Mouse (Mus musculus) liver, embryonic 13.5 days (tissue): Measurements from ENCODE around the gene Slc22a5. TPM values are rescaled to one million over a fixed set of nuclear protein-coding genes. Genes with fewer than 3 reads are reported as not detected.
"Not testable (repeated sequence)": the region's sequence is repeated elsewhere in the genome, so short reads cannot be mapped to it uniquely, and the experiment has no call there.

Experiments
- ATAC-seq: fragments of 200-750 bp; cut with Nextera tagmentation; 2 replicates; pipeline ENCODE4 v1.8.0; 2017; ENCODE audit warnings: low read depth, mild to moderate bottlenecking, moderate number of reproducible peaks, moderate library complexity
- DNase-seq: peaks from one replicate; pipeline ENCODE4 v3.0.0; 2022
- H3K27ac ChIP-seq: fragments of 300-500 bp; sonication (generic); 2 replicates; pipeline ENCODE4 v1.5.1; 2015; ENCODE audit warnings: moderate library complexity, mild to moderate bottlenecking, inconsistent platforms
- H3K27me3 ChIP-seq: fragments of 300-500 bp; sonication (generic); 2 replicates; pipeline ENCODE4 v1.6.1; 2015; ENCODE audit warnings: mild to moderate bottlenecking, inconsistent platforms
- H3K36me3 ChIP-seq: fragments of 300-500 bp; sonication (generic); 2 replicates; pipeline ENCODE4 v1.6.1; 2015; ENCODE audit warnings: mild to moderate bottlenecking, inconsistent platforms
- H3K4me1 ChIP-seq: fragments of 300-500 bp; sonication (generic); replicated peaks from 2 replicates; pipeline ENCODE4 v1.6.1; 2015; ENCODE audit warnings: inconsistent platforms
- H3K4me2 ChIP-seq: fragments of 300-500 bp; sonication (generic); 2 replicates; pipeline ENCODE4 v1.6.1; 2015; ENCODE audit warnings: inconsistent platforms, mild to moderate bottlenecking, moderate library complexity
- H3K4me3 ChIP-seq: fragments of 300-500 bp; sonication (generic); replicated peaks from 2 replicates; pipeline ENCODE4 v1.5.1; 2015; ENCODE audit warnings: mild to moderate bottlenecking, inconsistent platforms
- H3K9ac ChIP-seq: fragments of 300-500 bp; sonication (generic); 2 replicates; pipeline ENCODE4 v1.6.1; 2015; ENCODE audit warnings: mild to moderate bottlenecking, inconsistent platforms
- H3K9me3 ChIP-seq: fragments of 300-500 bp; sonication (generic); replicated peaks from 2 replicates; pipeline ENCODE4 v1.6.1; 2016; ENCODE audit warnings: inconsistent platforms
- WGBS: fragments of 180-500 bp; shearing (Covaris S2); methylation state at CpG from one replicate; pipeline ENCODE4 v1.1.7; 2015; ENCODE audit not compliant: insufficient replicate concordance; 5-methylcytosine and 5-hydroxymethylcytosine counted together
- polyA plus RNA-seq: library from polyadenylated mRNA; unstranded; fragments of >200 nt; fragmentation: Nextera tagmentation; extraction: Ambion mirVana; gene quantifications from 2 replicates; pipeline ENCODE4 v1.2.1, GENCODE M21; 2015

Slc22a5 gene
- 2.4 and 3.2 TPM in 2 replicates for polyA plus RNA-seq

GRCm38 (mm10) chr11:53891505-53892451 is at the start of gene Slc22a5:
Gene Slc22a5 (minus strand): TSS chr11:53891660.
- 2% methylated on average over 55 of the region's 63 CpGs for WGBS
- ATAC-seq, result peak; percentile 98
- H3K27ac ChIP-seq, result peak within 1 kb of the TSS; percentile 78

GRCm38 (mm10) chr11:53931944-53932318 is 40.5 kb upstream of the Slc22a5 start:
- H3K4me2 ChIP-seq, H3K36me3 ChIP-seq, H3K9ac ChIP-seq, H3K27me3 ChIP-seq, ATAC-seq, H3K27ac ChIP-seq, H3K4me3 ChIP-seq, H3K9me3 ChIP-seq, H3K4me1 ChIP-seq, DNase-seq: not testable (repeated sequence)
- WGBS, result 61% methylated on average over 4 of the region's 4 CpGs

More at GRCm38 (mm10) chr11:53891505-53892451, at the start of gene Slc22a5:
- peak within 1 kb of the TSS; percentile 97 for H3K4me2 ChIP-seq
- peak within 1 kb of the TSS; percentile 72 for H3K4me3 ChIP-seq
- peaks cover 45% of the 10 kb centered on the region for H3K4me1 ChIP-seq
- no peaks in the 10 kb centered on the region for H3K9me3 ChIP-seq
- no peaks in the 10 kb centered on the region for H3K36me3 ChIP-seq
- peak within 1 kb of the TSS; percentile 84 for H3K9ac ChIP-seq
- DNase-seq, result peak; percentile 99
- no peaks in the 10 kb centered on the region for H3K27me3 ChIP-seq

GRCm38 (mm10) chr11:53931091-53931943 is 39.9 kb upstream of the Slc22a5 start:
- DNase-seq (peak; percentile 13), ATAC-seq (no peak)
- H3K4me2 ChIP-seq, result no peak overlapping the region
- no peaks in the 10 kb centered on the region for H3K4me1 ChIP-seq
- no peaks in the 10 kb centered on the region for H3K36me3 ChIP-seq
- no peak overlapping the region for H3K9ac ChIP-seq
- H3K27me3 ChIP-seq, result no peaks in the 10 kb centered on the region
- no peak overlapping the region for H3K4me3 ChIP-seq
- H3K9me3 ChIP-seq, result no peaks in the 10 kb centered on the region
- no peak overlapping the region for H3K27ac ChIP-seq
- 27% methylated on average over 17 of the region's 17 CpGs for WGBS

GRCm38 (mm10) chr11:53929741-53930140 is 38.3 kb upstream of the Slc22a5 start:
- no peaks in the 10 kb centered on the region for H3K36me3 ChIP-seq
- 59% methylated on average over 3 of the region's 3 CpGs for WGBS
- H3K9me3 ChIP-seq, result no peaks in the 10 kb centered on the region
- DNase-seq (no peak), ATAC-seq (no peak)
- no peaks in the 10 kb centered on the region for H3K27me3 ChIP-seq
- H3K9ac ChIP-seq, result no peak overlapping the region
- H3K4me2 ChIP-seq, result no peak overlapping the region
- H3K27ac ChIP-seq, result no peak overlapping the region
- H3K4me1 ChIP-seq, result no peaks in the 10 kb centered on the region
- H3K4me3 ChIP-seq, result no peak overlapping the region

- no peaks in the 10 kb centered on the region for H3K36me3 ChIP-seq
- 57% methylated on average over 3 of the region's 3 CpGs for WGBS
- ATAC-seq (no peak), DNase-seq (no peak)
- no peaks in the 10 kb centered on the region for H3K9me3 ChIP-seq
- no peaks in the 10 kb centered on the region for H3K27me3 ChIP-seq
- no peak overlapping the region for H3K27ac ChIP-seq
- no peak overlapping the region for H3K9ac ChIP-seq
- H3K4me3 ChIP-seq, result no peak overlapping the region
- no peak overlapping the region for H3K4me2 ChIP-seq
- H3K4me1 ChIP-seq, result no peaks in the 10 kb centered on the region
Observed at GRCm38 (mm10) chr11:53928585-53928984, 37.1 kb upstream of the Slc22a5 start.

DNA sequence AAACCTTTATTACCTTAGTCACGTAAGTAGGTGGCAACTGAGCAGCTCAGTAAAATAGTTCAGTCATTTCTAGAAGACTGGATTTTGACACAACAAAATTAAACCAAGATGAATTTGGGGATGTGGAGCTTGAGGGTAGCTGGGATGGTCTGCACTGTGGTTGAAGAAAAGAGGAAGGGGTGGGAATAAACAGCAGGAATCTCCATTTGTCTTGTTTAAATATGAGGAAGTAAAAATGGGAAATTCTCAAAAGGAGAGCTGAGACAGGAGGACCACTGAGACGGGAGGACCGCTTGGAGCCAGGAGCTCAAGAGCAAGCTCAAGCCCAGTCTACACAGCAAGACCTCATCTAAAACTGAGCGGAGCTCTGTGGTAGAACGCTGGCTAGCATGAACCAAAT is 34.8 kb upstream of the Slc22a5 start:
- ATAC-seq, result no peak
- Histone ChIP-seq H3K27me3 (no peaks in the 10 kb centered on the region), H3K27ac (no peak overlapping the region), H3K9ac (no peak overlapping the region), H3K4me2 (no peak overlapping the region), H3K9me3 (no peaks in the 10 kb centered on the region), H3K36me3 (no peaks in the 10 kb centered on the region), H3K4me1 (no peaks in the 10 kb centered on the region), H3K4me3 (no peak overlapping the region)
- 58% methylated on average over 5 of the region's 5 CpGs for WGBS
- no peak for DNase-seq

- DNase-seq (no peak), ATAC-seq (no peak)
- H3K27me3 ChIP-seq, result no peaks in the 10 kb centered on the region
- no peaks in the 10 kb centered on the region for H3K9me3 ChIP-seq
- WGBS, result 84% methylated on average over 4 of the region's 4 CpGs
- H3K4me3 ChIP-seq, result no peak overlapping the region
- H3K4me1 ChIP-seq, result no peaks in the 10 kb centered on the region
- no peaks in the 10 kb centered on the region for H3K36me3 ChIP-seq
- no peak overlapping the region for H3K4me2 ChIP-seq
- H3K9ac ChIP-seq, result no peak overlapping the region
- H3K27ac ChIP-seq, result no peak overlapping the region
Observed at GRCm38 (mm10) chr11:53918851-53919250, 27.4 kb upstream of the Slc22a5 start.

DNA sequence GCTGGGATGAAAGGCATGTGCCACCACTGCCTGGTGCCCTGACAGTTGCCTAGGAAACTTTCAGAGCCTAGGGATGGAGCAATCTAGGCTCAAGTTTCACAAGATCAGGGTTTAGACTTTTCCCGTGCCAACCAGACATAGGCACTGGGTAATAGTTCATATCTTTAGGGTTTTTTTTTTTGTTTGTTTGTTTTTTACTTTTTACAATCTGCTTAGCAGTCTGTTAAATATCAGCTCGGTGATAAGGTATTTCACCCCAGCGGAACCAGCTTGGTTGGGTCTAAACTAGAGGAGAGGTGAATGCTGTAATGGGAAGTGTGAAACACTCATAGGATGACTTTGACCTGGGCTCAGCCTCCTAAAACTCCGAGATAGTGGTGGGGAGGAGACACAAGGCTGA is 19.6 kb upstream of the Slc22a5 start:
- Histone ChIP-seq H3K4me2 (no peak overlapping the region), H3K9me3 (no peaks in the 10 kb centered on the region), H3K27ac (no peak overlapping the region), H3K27me3 (no peaks in the 10 kb centered on the region), H3K4me3 (no peak overlapping the region), H3K4me1 (no peaks in the 10 kb centered on the region), H3K9ac (no peak overlapping the region), H3K36me3 (no peaks in the 10 kb centered on the region)
- WGBS, result 61% methylated on average over 4 of the region's 4 CpGs
- no peak for DNase-seq
- no peak for ATAC-seq

DNA sequence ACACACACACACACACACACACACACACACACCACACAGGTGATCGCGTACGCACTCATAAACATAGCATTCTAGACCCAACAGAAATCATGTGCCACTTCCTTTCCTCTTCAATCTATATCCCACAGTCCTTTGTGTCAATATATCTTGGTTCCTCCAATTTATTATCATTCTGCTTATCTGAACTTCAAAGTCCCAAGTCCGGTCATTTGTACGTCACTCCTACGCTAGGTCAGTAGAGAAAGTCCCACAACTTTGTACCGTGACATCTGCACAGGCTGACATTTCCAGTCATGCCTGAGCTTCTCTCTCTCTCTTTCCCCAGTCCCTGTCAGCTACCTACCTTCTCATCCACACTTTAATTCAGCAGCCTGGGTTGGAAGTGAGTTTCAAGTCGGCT is 17.2 kb upstream of the Slc22a5 start:
- no peak overlapping the region for H3K9ac ChIP-seq
- ATAC-seq (no peak), DNase-seq (no peak)
- H3K36me3 ChIP-seq, result no peaks in the 10 kb centered on the region
- no peaks in the 10 kb centered on the region for H3K27me3 ChIP-seq
- whole genome bisulfite sequencing, result 73% methylated on average over 8 of the region's 8 CpGs
- H3K4me2 ChIP-seq, result no peak overlapping the region
- no peak overlapping the region for H3K4me3 ChIP-seq
- no peak overlapping the region for H3K27ac ChIP-seq
- H3K4me1 ChIP-seq, result peaks cover 3% of the 10 kb centered on the region; the same call in 1 of the 2 replicates
- H3K9me3 ChIP-seq, result no peaks in the 10 kb centered on the region

DNA sequence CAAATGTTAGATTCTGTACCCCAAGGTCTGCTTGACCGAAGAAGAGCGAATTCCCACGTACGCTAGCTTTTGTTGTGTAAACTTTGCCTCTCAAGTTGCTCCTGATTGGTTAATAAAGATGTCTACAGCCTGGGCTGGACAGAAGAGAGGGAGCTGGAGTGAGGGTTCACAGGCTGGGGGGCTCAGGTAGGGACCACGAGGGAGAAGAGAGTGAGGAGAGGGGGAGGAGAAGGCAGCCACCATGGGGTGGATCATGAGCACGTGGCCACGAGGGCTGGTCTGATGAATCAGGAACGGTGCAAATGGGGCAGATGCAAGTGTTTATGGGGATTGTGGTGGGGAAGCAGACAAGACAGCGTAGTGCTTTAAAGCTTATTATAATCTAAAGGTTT is 13.1 kb upstream of the Slc22a5 start:
- Histone ChIP-seq H3K9ac (no peak overlapping the region), H3K4me1 (peaks cover 7% of the 10 kb centered on the region; the same call in 1 of the 2 replicates), H3K4me3 (no peak overlapping the region), H3K9me3 (no peaks in the 10 kb centered on the region), H3K4me2 (no peak overlapping the region), H3K36me3 (no peaks in the 10 kb centered on the region), H3K27ac (no peak overlapping the region), H3K27me3 (no peaks in the 10 kb centered on the region)
- ATAC-seq, result no peak
- DNase-seq, result no peak
- WGBS, result 71% methylated on average over 9 of the region's 9 CpGs

DNA sequence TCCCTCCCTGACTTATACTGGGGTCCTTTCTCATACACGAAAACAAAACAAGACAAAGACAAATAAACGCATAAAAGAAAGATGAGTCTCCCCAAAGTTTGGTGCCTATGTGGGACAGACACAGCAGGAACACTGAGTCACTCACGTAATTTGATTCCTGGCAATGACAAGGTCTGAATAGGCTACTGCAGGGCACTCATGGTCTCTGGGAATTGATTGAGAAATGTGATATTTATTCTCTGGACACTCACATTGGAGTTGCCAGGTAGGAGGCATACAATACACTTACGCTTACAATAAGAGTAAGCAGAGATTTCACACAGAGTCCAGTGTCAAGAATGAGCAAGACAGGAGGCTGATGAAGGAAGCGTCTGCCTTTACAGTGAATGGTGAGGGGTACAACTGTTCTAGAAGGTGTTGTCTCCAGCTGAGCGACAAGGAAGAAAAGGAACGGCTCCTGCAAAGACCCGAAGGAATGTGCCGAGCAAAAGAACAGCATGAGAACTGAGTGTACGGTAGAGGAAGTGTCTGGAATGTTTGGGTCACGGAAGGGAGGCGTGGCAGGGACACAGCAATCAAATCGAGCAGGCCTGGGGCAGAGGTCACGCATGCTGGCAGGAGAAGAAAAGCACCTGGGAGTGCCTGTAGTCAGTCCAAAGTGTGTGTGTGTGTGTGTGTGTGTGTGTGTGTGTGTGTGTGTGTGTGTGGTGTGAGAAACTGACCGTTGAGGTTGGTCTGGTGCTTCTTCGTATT is 12.5 kb upstream of the Slc22a5 start:
- H3K9me3 ChIP-seq, result no peaks in the 10 kb centered on the region

More for the DNA sequence above, 12.5 kb upstream of the Slc22a5 start:
- Histone ChIP-seq H3K4me1 (peaks cover 7% of the 10 kb centered on the region; the same call in 1 of the 2 replicates), H3K9ac (no peak overlapping the region), H3K4me2 (no peak overlapping the region), H3K36me3 (no peaks in the 10 kb centered on the region), H3K27ac (no peak overlapping the region), H3K27me3 (no peaks in the 10 kb centered on the region), H3K4me3 (no peak overlapping the region)
- DNase-seq (no peak), ATAC-seq (peak; percentile 53; the same call in 1 of the 2 replicates)
- WGBS, result 53% methylated on average over 16 of the region's 16 CpGs
